Mouse (Mus musculus) cerebellum, adult 9-11 months (tissue): ENCODE data around the gene Igf2.

Experiments
- DNase-seq: peaks from one replicate; pipeline ENCODE4 v3.0.0; 2022

Gene Igf2

DNA sequence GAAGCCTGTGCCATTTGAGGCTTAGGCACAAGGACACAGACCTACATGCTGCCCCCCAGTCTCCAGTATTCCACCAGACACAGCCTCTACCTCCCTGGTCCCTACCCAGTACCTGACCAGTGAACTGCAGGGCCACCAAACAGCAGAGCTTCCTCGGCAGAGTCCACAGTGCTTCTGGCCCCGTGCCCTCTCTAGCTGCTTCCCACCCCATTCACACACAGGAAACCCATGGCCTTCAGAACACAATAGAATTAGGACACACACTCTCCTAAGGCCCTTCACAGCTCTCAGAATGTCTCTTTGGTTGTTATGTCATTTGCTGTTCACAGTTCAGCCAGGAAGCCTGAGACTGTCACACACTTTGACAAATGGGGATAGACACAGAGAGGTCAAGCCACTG is at the start of gene Igf2:
TSS of gene Igf2 (minus strand) at position 158 of the 400 bp plus-strand sequence.
- DNase-seq: no peak

DNA sequence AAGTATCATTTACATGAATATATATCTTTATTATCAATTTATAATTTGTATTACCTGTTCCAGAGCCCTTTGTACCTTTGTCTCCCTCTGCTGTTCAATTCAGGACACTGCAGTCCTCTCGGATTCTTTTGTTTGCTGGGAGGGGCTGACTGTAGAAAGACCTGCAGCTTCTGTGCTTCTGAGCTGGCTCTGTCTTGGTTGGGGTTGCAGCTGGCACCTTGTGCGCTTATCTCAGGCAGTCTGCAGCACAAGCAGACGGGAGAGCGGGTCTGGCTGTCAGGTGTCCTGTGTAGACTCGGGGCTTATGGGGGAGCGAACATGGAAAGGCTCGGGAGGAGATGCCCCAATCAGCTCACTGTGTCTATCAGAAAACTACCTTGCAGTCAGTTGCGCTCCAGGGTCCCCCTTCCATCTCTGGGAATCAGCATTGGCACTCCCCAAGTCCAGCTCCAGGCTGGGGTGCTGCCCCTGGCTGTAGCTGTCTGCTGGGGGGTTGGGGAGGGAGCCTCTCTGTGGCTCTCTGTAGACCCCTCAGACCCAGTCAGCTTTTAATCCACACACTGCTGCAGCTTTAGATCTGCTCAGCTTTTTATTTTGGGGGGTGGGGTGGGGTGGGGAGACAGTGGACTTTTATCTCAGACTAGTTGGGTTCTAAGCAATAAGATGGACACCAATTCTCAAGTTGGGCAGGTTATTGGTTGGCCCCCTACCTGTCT is 48.3 kb upstream of the Igf2 start:
- peak; percentile 8 for DNase-seq

DNA sequence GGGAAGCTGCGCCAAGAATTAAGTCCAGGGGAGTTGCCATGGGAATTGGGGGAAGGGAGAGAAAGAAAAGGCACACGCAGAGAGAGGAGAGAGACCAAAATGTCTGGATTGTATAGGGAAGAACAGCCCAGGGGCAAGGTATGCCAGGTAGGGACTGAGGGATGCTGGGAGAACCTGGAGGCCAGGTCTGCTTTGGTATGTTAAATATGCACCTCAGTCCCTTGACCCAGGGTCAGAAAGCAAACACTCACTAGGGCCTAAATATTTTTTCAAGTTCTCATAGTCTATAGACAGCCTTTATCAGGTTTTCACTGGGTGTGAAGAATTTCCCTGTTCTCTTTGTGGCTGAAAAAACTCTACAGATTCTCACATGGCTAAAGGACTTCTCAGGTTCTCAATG is 40.3 kb upstream of the Igf2 start:
- DNase-seq: no peak

DNA sequence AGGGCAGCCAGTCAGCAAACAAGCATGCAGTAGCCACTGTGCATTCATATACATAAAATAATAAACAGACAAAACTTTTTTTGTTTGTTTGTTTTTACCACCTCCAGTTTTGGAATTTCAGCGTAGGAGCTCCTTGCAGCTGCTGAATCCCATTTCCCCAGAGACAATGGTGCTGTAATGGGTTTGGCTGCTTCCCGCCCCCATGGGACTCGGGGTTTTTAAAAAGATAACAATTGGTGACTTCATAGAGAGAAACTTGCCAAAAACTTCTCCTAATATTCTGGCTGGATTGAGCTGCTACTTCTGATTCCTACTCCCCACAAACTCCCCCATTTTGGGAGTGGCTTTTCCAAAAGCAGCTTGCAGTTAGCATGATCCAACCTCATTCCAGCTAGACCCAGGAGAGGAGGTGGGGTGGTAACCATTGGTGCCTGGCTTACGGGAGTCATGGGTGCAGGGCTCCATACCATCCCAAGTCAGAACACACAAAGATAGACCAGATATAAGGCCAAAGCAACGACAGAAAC is 32.8 kb upstream of the Igf2 start:
- DNase-seq: no peak

DNA sequence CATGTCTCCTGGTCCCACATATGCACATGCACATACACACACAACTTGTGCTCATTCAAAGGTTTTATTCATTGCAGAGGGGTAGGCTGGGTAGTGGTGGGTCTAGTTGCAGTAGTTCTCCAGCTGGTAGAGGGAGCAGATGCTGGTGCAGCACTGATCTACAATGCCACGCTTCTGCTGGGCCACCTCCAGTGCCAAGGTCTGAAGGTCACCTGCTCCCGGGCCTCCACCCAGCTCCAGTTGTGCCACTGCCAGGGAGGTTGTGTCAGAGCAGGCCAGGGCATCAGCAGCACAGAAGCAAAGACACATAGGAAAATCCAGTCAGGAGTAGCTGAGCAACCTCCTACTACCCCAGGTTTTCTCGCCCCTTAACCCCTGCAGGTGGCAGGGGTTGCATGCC is 12.0 kb upstream of the Igf2 start:
- no peak for DNase-seq

DNA sequence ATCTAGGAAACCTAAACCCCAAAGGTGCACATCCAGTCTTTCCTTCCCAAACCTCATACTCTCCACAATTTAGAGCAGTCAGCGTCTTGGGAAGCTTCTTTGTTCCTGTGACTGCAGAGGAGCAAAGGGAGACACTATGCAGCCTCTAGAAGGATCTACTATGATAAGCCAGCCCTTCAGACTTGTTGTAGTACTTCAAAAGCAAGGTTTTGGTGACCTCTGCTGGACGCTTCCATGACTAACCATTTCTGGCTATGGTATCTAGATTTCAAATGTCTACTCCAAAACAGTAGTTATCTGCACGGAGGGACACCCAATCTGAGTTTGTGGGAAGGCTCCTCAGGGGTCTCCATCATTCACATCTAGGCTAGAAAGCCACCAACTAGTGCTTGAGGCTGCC is 9.0 kb upstream of the Igf2 start:
- peak; percentile 34 for DNase-seq

DNA sequence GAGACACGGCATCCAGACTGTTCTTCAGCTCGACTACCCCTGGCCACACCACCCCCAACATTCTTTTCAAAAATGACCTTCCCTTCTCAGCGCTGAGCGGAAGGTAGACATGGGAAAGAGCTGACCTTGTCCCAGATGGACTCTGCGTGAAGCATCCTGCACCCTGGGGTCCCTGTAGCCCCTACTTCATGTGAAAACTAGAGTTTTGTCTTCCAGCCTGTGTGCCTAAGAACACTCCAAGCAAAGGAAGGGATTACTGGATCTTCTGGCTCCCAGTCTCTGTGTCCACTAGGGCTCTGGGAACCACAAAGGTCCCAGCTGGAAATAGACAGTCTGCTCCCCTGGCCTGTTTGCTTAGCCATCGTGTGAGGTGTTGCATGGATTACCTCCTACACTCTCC is 8.5 kb upstream of the Igf2 start:
- DNase-seq: no peak

DNA sequence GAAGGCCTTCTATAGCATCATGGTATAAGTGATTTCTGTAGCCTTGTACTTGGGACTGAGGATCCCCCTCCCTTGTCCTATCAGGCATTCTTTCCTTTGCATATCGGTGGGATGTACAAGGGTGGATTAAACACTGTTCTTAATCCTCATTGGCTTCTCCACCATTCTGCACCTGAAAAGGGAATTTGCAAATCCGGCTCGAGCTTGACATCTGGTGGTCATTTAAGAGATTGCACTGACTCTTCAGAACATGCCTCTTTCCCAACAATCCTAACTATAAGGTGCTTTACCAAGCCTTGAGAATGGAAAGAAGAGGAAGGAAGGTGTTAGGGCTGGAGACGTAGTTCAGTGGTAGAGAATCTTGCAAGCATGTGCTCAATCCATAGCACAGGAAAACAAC is 5.5 kb upstream of the Igf2 start:
- DNase-seq: peak; percentile 40

DNA sequence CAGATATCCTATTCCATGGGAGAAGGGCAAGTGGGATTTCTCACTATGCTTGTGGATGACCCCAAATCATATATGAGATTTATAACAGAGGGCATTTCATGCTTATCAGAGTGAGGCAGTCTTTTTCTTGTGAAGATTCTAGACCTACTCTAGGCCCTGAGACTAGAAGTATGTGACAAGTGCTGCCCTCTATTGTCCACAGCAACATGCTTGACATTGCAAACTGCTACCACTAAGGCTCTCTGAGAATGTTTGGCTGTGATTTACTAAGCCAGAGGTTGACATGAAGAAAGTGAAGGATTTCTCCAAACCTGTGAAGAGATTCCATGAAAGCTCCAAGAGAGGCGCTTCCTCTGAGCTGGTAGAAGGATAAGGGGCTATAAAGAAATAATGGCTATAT is 4.5 kb upstream of the Igf2 start:
- DNase-seq: no peak

DNA sequence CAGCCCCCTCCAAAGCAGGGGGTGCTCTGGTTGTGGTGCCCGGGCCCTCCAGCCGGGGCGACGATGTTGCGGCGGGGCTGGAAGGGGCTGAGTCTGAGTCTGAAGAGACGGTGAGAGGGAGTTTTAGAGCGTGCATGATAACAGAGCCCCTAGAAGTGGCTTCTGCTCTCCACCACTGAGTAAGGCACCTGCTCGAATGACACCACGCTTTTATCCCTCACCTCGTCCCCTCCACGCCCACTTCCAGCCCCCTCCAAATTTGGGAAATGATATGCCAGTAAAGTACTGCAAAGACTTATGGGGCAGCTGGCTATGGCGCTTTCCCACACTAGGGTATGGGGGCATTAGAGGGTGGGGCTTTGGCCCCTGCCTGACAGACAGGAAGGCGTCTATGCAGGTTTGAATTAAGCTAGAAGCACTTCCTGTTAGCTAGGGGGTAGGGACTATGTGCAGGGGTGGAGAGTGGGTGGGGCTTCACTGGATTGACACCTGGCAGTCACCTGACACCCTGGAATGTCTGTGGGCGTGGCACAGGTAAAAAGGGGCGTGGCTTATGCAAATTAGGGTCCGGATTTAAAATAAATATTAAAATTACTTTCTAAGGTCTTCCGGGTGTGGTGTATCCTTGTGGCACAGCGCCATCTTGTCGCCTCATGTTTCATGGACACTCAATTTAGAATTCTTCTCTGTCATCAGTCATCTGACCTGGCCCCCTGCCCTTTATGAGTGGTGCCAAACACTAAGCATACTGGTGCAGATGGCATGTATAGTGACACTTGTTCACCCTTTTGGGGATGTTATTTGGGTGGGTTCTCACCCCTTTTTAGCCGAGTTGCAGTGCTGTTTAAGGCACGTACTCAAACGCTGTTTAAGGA is 3.4 kb upstream of the Igf2 start, which contains the start of gene Gm49394:
TSS of gene Gm49394 (minus strand) at position 192 of the 875 bp plus-strand sequence.
- no peak for DNase-seq

DNA sequence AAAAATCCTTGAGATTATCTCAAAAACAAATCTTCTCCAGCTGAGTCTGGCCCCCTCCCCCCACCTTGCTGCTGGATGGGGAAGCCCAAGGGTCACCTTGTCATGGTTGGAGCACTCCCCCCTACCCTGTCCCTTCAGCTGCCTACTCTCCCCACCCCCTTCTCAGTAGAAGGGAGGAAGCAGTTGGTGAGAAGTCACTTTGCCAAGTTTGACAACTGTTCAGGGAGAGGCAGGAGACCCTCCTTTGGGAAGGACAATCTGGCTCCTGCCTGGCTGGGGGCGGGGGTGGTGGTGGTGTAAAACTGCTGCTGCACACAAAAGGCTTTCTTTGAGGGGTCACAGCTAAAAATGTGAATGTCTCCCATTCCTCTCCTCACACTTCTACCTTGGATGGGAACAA is 1.7 kb upstream of the Igf2 start:
- DNase-seq: no peak

DNA sequence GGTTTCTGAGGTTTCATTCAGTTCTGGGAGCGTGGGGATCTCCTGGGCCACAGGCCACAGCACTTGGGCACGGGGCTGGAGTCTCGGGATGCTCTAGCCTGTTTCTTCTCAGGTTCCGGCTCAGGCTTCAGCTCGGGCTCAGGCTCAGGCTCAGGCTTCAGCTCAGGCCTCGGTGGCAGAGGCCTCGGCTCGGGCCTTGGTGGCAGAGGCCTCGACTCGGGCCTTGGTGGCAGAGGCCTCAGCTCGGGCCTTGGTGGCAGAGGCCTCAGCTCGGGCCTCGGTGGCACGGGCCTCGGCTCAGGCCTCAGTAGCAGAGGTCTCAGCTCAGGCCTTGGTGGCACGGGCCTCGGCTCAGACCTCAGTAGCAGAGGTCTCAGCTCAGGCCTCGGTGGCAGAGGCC is 905 bp upstream of the Igf2 start:
- DNase-seq: no peak

DNA sequence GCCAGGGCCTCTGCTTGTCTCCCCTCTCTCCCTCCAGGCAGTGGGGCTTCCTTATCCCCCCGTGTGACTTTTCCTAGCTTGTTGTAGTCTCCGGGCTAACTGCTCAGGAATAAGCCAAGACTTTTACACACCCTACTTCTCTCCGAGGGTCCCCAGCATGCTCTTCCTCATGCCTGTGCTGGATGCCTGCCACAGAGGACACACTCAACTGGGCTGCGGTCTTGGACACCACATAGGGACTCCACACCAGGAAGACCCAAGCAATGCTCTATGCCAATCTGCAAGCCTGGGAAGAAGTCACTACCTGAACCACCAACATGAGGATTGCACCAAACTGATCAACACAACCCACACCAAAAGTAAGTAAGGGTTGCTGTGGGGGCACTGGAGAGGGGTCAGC is 507 bp downstream of the Igf2 start:
- DNase-seq: no peak

DNA sequence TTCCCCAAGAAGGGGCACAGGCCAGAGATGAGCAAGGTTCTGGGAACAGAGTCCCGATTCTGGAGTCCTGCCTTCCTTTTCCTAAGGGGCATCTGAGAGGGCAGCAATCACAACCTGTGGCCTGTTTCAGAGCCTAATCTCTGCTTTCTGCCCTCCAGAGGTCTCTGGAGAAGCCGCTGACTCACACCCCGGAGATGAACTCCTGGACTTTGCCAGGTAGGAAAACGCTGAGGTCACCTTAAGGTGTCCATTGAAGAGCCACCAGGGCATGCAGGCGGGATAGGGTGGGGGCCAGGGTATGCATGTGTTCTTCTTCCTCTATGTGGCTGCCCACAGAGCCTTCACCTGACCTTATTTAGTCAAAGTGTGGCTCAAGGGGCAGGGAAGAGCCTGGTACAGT is 1.3 kb downstream of the Igf2 start:
- no peak for DNase-seq

DNA sequence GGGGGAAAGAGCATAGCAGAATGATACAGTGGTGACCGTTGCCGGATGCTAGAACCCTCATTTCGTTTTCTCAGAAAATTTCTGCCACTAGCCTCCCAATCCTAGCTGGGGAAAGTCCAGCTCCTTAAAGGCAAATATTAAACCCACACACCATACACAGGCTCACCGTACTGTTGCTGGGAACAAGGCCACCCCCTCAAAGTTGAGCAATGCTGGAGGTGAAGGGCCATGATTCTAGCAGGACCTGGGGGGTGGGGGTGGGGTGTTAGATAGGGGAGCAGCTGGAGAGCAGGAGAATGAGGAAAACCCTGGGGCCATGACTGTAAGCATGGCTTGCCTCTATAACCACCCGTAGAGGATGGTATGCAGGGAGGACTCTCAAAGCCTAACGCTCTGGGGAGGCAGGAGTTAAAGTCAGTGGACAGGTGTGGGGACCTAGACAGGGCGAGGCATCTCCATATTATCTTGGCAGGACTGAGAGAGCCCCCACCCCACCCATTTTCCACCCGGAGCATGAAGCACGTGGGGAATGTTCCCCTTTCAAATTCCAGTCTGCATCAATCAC is 2.1 kb downstream of the Igf2 start:
- no peak for DNase-seq

DNA sequence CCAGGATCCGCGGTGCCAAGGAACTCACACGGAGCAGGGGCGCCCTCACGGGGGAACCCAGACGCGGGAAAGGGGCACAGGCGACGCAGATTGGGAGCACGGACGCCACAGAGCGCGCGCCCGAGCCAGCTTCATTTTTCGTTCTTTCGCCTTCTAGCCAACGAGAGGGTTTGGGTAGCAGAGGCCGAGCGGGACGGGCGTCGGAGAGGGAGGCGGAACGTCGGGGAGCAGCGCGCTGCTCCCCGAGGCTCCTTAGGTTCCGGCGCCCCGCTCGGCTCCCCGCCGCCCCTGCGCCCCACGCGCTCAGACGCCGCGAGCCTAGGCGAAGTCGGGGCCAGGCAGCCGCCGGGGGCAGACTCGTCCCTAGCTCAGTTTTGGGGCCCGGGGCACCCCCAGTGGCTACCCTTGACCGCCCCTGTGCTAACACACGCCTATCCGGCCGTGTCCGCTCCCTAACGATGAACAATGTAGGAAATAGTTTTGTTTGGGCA is 2.6 kb downstream of the Igf2 start:
- DNase-seq: no peak

DNA sequence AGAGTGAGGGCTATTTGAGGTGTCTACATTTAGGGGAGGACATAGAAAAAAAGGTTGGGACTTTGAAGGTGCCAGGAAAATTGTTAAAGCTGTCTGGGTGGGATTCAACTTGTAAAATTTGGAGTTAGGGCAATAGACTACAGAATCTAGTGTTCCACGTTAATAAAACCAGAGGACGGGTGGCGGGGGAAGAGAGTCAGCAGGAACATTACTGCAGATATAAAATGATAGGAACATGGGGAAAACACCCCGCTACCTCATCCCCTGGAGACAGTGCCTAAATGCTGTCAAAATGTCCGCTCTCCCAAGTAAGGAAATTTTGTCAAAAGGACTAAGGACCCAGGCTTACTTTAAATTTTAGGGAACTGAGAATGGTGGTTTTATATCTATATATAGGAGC is 3.5 kb downstream of the Igf2 start:
- DNase-seq: no peak

DNA sequence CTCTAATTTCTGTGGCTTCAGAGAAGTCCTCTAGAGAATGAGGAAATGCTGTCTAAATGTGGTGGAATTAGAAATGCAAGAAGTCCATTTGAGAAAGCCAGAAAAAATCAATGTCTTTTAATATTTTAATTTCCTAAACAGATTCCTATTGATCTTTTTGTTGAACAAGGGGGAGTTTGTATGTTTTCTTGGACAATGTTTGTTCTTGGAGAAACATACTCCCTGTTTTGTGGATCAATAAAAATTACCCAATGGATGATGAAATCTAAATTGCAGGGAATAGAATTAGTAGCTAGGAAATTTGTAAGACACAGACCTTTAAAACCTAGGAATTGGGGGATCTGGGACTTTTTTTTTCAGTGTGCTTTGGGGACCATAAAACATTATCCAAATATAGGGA is 4.8 kb downstream of the Igf2 start:
- DNase-seq: no peak

DNA sequence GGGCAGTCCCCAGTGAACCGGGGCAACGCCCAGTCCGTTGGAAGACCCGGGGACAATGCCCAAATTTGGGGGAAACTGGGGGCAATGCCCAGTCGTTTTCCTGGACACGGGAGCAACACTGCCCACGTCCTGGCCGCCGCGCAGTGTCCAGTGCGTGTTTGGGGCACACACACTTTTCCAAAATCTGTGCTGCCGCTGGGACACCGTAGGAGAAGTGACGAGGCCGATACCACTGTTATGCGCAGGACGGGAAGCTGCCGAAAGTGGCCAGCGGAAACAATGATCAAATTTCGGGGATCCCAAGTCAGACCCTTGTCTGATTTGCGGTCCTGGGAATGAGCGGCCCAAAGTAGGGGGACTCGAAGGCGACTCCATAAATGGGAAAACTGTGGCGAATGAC is 5.6 kb downstream of the Igf2 start:
- no peak for DNase-seq

DNA sequence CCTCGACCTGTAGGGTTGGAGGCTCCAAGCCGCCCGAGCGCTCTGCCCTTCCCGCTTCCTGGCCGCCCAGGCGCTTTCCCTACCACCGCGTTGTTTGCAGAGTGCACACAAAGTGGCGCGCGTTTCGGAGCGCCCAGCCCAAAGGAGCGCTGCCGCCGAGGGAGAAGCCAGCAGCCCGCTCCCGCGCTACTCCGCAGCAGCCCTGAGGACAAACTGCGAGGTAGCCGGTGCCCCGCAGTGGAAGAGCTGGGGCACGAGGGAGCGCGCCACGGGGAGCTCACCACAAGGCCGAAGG is 6.0 kb downstream of the Igf2 start:
- no peak for DNase-seq

DNA sequence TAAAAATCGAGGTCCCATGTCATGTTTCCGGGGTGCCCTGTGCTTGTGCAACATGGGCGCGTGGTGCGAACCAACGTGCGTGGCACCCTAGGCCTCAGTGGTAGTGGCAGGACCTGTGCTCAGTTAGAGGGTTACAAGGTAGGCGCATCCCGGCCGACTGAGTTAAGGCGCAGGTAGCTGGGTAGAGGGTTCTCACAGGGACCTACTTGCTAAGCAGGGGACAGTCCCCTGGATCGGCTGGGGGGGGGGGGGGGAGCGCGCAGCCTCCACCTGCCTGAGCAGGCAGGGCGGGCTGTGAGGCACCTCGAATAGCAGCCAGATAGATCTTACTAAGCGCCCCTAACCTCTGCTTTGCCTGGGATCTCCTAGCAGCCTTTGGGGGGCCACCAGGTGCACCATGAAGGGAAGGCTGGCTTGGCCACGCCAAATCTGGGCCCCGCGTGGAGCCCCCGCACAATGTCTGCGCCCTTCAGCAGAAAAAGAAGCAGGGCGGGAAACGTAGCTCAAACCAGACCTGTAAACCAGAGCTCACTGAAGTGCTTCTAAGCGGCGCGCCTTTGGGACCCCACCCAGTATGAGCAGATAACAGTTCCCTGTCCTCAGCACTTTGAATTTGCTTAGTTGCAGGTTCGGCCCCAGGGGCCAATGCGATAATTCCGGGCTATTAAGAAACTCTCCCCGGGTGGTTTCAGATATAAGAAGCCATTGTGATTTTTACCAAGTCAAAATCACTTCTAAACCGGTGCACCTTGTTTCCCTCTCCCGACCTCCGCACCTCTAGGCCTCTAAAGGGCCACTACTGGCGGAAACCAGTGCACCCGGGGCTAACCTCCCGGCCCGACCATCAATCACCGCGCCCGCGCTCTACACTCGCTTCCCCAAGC is 6.6 kb downstream of the Igf2 start:
- DNase-seq: no peak

DNA sequence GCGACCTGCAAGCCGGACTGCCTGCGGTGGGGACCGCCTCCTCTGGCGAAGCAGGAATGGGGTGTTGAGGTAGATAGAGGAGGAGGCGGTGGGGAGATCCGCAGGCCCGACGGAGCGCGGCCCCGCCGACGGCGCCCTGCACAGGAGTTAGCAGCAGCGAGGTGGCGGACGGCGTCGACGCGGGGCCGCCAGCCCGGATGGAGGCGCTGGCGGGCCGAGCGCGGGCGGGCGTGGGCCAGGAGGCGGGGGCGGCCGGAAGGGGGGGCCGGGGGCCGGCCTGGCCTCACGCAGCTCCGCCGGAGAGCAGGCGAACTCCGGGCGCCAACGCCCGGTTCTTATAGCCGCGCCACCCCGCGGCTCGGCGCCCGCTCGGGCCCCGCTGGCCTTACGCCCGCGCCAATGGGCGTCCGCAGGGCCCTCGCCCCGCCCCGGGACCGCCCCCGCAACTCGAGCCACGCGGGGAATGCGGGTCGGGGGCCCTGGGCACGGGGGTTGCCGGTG is 7.4 kb downstream of the Igf2 start:
- no peak for DNase-seq
